Mouse (Mus musculus): ENCODE results near the gene Abcd4.
A peak's percentile ranks its signal among the peaks of the same experiment; 100 is the strongest.

Abcd4 gene

GRCm38 (mm10) chr12:84616977-84617630 is at the start of gene Abcd4:
Gene Abcd4, minus strand, starts transcription at chr12:84617413.
- peak; percentile 97 for DNase-seq

DNA sequence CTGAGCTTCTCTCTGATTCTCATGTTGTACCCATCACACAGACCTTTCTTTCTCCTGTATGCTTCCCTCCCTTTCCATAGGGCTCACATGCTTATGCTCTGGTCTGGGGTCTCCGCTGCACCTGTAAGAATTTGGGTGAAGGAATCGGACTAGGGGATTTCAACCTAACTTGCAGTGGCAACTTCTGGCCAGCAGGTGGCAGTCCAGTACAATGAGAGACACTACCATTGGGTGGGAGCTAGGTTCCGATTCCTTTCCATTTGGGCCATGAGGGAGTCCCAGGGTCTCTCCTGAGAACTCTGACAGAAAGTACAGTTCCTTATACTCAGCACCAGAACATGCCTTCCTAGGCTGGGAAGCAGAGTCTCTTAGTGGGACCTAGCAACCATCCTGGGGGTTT is 36.7 kb upstream of the Abcd4 start:
- peak; percentile 50 for DNase-seq

- no peak for DNase-seq
Observed at GRCm38 (mm10) chr12:84650234-84650633, 33.0 kb upstream of the Abcd4 start.

DNA sequence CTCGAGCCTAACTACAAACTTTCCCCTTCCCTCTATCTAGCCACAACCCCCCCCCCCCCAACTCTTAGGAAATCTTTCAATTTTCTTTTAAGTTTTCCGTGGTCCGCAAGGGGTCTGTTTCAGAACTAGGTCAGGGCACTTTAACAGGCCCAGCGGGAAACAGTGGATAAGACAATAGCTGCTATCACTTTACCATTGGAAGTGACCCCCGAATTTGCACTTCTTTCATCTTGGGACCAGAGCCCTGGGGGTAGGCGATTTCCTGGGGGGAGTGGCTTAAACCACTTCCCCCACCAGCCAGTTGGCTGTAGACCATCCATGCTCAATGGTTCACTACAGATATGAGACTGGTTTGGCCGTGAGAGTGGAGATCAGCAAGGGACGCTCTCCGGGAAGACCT is 23.4 kb upstream of the Abcd4 start, which contains the start of gene Vrtn:
Gene Vrtn (plus strand): TSS at position 366 of the 400 bp plus-strand sequence.
- DNase-seq, result no peak

DNA sequence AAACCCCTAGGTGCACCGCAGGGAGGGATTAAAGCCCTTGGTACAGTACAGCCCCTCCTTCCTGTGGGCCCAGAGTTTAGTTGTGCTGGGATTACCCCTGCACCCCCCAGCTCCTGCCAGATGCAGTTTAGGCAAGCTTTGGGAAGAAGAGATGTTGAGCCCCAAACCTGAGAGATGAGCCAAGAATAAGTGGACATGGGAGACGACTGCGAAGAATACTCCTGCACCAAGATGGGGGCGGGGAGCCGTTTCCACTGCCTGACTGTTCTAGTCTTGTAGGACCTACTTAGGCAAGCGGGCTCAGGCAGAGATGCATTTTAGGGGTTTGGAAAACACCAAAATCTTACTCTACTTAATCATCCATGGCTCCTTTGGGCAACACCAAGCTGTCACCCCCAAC is 23.0 kb upstream of the Abcd4 start:
- no peak for DNase-seq

DNA sequence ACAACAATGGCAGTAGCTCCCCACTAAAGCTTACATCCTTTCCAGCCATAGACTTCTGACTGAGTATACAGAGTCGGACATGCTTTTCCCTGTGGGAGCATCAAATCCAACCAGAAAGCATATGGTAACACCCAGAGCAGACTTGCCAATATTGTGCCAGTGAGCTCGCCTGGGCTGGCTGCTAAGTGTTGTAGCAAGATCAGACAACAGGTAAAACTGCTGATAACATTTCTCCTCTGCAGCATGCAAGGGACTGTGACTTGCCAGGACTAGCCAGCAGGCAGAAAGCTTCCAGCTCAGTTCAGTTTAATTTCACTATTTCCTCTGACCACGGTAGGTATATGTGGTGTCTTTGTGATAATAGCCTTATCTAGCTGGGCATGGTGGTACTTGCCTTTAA is 14.7 kb upstream of the Abcd4 start:
- DNase-seq, result no peak

DNA sequence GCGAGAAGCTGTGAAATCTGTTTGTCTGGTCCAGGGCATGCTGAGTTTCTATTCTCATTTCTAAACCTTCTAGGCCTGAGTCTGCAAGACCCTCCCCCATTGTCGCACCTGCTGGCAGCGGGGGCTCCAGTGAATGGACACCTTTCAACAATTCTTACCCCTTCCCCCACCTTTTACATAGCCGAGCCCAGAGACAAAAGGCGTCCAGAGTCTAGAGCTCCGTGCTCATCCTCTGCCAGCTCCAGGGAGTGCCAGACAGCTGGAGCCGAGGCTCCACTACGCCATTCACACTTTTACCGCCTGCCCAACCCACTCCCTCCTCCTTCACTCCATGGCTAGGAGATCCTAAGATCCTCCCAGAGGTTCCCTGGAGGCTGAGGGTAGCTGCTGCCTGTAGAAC is 7.9 kb upstream of the Abcd4 start:
- no peak for DNase-seq

GRCm38 (mm10) chr12:84624601-84625000 is 7.4 kb upstream of the Abcd4 start:
- DNase-seq, result no peak

GRCm38 (mm10) chr12:84620975-84621374 is 3.8 kb upstream of the Abcd4 start:
- no peak for DNase-seq

- DNase-seq, result peak; percentile 27
Observed at GRCm38 (mm10) chr12:84617663-84618062, 450 bp upstream of the Abcd4 start.

GRCm38 (mm10) chr12:84614524-84614923 is 2.7 kb downstream of the Abcd4 start:
- no peak for DNase-seq

DNA sequence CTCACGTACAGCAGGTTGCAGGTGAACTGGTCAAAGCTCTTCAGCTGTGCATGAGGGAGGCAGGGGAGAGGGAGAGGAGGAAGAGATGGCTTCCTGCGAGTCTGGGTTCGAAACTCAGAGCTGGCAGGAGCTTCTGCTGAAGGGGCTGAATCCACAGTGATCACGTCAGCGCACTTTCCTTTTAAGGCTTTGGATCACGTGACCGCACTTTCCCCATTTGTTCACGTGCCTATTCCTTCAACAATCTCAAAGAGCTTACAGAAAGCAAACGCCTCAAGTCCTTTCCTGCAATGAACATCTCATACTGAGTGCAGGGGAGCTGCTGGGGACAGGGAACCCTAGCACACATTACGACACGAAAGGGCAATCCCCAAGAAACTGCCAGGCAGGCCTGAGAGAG is 3.2 kb downstream of the Abcd4 start:
- no peak for DNase-seq

GRCm38 (mm10) chr12:84612518-84612917 is 4.7 kb downstream of the Abcd4 start:
- peak; percentile 76 for DNase-seq

DNA sequence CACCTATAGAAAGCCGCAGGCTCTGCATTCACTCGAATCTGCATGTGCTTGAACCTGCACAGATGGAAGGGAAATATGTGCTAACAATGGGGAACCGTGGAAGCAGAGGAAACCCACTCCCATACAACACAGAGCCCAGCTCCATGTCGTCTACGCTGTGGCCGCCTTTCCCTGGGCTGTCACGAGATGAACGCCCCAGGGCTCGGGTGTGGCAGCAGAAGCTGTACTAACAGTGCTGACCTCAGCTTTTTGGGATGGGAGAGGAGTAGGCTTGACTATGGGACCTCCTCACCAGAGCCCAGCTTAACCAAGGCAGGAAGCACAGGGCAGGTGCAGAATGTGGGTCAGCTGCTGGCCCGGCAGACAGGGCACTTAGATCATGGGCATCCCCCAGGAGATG is 5.5 kb downstream of the Abcd4 start:
- DNase-seq, result no peak

DNA sequence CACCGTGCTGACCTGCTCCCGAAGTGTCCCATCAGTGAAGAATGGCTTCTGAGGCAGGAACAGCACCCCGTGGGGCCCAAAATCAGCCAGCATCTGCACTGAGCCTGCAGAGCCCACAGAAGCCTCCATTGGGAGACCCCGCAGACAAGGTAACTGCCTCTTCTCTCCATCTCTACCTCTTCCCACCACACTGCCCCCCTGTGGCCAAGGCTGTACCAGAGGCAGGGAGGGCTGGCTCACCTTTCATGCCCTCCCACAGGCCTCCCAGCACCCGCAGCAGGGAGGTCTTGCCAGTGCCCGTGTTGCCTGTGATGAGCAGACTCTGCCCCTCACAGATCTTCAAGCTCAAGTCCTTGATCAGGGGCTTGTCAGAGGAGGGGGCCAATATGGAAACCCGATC is 11.4 kb downstream of the Abcd4 start:
- DNase-seq, result peak; percentile 16

DNA sequence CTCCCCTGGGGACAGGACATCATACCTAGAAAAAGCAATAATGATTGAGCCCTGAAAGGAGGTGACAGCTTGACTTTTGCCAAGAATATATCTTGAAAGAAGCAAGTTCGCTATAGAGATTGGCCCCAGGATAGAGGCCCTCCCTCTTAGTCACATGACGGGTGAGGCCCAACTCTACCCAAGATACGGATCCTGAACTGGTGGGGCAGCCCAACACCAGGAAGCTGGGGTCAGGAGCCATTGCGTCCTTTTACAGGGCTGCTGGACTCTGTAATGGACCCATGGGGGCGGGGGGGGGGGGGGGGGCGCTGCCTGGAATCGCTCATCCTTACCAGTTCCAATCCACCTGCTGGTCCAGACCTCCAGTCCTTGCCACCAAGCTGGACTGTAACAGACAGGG is 13.2 kb downstream of the Abcd4 start:
- DNase-seq, result no peak

- no peak for DNase-seq
Observed at GRCm38 (mm10) chr12:84598324-84598723, 18.9 kb downstream of the Abcd4 start.

- DNase-seq, result peak; percentile 93
Observed at GRCm38 (mm10) chr12:84589825-84590761, 27.1 kb downstream of the Abcd4 start.

DNA sequence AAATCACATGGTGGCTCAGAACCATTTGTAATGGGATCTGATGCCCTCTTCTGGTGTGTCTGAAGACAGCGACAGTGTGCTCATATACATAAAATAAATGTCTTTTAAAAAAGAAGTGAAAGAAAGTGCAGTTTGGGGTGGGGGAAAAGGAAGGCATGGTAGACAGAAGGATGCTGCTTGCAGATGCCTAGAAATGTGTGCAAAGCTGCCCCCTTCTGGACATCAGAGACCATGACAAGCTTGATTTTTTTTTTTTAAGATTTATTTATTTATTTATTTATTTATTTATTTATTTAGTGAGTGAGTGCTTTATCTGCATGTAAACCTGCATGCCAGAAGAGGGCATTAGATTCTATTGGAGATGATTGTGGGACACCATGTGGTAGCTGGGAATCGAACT is 35.9 kb downstream of the Abcd4 start:
- no peak for DNase-seq

GRCm38 (mm10) chr12:84578440-84578770 is 38.8 kb downstream of the Abcd4 start:
- DNase-seq, result no peak

DNA sequence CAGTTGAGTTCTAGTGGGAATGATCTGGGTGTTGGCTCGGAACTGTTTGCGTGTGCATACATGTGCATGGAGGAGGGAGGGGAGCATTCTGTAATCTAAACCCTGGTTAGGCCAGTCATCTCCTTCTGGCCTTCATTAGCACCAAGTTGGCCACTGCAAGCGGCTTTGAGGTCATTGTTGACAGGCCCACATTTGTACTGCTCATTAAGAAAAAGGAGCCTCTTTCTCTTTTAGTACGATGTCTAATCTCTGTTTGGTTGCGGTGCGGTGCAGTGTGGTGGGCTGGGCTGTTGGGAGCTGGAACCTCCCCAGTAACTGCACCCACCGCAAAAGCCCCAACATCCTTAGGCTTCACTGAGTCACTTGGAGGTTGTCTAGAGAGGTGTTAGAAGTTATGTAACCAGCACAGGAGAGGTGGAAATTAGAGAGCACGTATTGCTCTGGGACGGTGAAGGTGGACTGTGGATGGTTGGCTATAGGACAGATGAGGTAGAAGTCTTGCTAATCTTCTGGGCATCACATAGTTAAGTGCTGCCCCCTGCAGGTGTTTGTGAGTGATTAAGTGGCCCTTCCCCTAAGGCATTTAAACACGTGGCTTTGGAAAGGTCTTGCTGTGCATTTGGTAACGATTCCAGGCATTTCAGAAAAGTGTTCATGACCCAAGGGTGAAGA is 39.3 kb downstream of the Abcd4 start:
- DNase-seq, result no peak

DNA sequence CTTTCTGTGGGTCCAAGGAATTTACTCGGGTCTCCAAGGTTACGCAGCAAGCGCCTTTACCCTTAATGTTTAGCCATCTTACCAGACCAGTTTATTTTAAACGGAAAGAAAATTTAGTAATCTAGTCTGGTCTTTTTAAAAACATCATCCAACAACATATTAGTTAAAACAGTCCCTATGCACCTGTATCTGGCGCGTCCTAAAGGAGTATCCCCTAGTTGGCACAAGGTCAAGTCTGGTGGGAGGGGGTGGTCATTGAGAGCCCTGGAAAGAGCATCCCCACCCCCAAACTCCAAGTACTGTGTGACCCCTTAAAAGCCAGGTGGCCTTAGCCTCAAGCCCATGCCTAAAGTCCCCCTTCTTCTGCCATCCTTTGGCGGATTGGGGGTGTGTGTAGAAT is 44.1 kb downstream of the Abcd4 start:
- DNase-seq, result no peak

GRCm38 (mm10) chr12:84572341-84572720 is 44.9 kb downstream of the Abcd4 start:
- no peak for DNase-seq
